Mouse (Mus musculus): ENCODE results near the gene Mtss1l.
A peak's percentile ranks its signal among the peaks of the same experiment; 100 is the strongest.

The Mtss1l gene

DNA sequence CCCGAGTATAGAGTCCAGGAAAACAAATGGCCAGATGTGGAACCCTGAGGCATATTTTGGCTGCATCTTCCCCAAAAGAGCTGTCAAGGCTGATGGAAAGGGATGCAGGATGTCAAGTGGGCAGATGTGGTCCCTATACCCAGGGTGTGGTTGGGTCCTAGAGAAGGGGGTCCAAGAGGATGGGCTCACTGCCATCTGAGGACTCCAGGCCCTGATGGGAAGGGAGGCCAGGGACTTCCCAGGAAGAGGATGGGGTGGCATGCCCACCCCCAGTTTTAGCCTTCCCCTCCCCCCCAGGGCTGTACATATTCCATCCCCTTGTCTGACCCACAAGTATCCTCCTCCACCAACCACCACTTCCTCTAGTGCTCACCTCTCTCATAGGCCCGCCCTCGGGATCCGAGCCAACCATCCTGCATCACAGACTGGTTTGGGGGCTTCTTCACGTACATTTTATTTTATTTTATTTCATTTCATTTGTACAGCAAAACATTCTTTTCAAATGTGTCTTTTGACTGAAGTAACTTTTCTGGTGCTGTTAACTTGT lies 19.4 kb downstream of the Mtss1l start:
- DNase-seq (ENCODE audit: low read depth, low spot score) = no peak

DNA sequence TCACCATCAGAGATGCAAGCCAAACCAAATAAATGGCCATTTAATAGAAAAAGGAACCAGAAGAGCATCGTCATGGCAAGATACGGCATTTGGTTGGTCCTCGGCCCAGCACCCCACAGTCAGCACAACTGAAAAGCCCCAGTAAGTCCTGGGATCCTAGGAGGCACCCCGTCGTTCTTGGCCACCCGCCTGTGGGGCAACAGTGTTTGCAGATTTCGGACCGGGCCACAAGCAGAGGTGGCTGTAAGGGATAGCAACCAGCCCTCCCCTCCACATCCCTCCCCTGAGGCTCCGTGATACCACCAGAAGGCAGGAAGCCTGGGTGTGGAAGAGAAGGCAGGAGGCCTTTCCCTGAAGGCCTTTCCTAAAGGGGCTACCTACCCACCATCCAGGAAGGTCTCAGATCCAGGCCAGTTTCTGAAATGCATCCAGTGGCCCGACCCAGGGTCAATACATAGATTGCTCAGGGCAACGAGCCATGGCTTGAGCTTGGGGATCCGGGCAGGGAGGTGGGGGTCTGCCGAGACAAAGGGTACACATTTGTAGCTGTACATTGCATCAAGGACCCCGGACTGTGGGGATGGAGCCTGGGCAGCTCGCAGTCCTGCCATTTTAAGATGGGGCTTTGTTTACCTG lies 20.7 kb downstream of the Mtss1l start:
- DNase-seq (ENCODE audit: low read depth, low spot score) = no peak

DNA sequence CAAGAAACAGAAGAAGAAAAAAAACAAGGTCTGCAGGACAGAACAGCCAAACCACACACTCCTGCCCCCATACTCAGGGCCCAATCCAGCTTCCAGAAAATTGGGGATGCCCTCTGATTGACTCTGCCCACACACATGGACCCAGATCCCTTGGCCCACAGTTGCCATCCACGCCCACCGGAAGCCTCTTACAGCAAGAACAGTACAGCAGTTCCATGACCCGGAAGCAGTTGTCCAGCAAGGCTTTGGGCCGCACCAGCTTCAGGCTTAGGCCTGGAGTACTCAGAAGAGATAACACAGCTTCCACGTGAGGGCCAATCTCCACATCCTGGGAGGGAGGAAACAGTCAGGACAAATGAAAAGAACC lies 21.2 kb downstream of the Mtss1l start:
- DNase-seq (ENCODE audit: low read depth, low spot score) = no peak

- no peak for DNase-seq (ENCODE audit: low read depth, low spot score)
These were observed 23.9 kb downstream of the Mtss1l start for GRCm38 (mm10) chr8:110745162-110745561.

- DNase-seq (ENCODE audit: low read depth, low spot score) = no peak
These were observed 25.4 kb downstream of the Mtss1l start for GRCm38 (mm10) chr8:110746661-110747060.

GRCm38 (mm10) chr8:110749500-110750170 lies 28.4 kb downstream of the Mtss1l start:
- DNase-seq (ENCODE audit: low read depth, low spot score) = peak; percentile 75

DNA sequence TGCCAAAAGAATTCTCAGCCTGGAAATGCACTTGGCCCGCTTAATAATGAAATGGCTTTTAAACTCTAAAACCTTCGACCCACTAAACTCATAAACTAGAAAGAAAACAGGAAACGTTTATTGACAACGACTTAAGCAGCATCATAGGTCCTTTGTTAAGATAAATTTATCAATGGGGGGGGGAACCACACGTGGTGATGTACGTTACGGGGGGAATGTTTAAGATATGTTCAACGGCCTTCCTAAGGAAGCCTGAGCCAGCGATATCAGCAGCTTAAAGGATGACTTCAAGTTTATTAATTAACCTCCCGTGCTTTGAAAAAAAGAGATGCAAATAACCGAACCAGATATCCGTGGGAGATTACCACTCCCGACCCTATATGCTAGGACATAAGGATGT lies 29.0 kb downstream of the Mtss1l start:
- DNase-seq (ENCODE audit: low read depth, low spot score) = no peak

DNA sequence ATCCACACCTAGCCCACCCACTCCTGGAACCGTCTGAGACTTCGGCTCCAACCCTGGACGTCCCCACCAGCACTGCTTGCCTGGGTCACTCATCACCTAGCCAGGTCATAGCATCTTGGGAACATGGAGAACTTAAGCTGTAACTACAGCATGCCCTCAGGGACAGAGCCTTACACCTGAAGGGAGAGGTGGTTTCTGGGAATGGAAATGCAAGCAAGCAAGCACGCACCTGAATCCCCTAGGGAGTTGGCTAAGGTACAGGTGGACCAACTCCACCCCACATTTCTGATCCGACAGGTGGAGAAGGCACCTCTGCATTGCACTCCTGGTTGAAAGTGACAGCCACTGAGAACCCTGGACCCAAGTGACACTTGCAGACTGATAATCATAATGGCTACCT lies 30.2 kb downstream of the Mtss1l start:
- no peak for DNase-seq (ENCODE audit: low read depth, low spot score)

DNA sequence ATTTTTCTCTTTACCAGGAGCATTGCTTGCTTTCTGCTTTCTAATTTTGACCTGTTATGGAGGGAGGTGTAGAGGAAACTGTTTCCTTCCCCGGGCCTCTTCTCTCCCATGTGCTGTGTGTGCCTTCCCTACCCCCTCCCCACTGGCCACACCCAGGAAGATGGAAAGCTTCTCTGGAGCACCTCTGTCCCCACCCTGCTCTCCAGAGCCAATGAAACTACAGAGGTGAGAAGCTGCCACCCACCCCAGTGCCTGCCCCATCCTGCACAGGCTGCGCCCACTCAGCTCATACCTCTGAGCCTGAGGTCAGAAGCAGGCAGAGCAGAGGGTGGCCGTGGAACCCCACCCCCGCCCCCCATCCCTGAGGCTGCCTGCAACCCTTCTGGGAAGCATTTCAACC lies 33.4 kb downstream of the Mtss1l start:
- no peak for DNase-seq (ENCODE audit: low read depth, low spot score)

DNA sequence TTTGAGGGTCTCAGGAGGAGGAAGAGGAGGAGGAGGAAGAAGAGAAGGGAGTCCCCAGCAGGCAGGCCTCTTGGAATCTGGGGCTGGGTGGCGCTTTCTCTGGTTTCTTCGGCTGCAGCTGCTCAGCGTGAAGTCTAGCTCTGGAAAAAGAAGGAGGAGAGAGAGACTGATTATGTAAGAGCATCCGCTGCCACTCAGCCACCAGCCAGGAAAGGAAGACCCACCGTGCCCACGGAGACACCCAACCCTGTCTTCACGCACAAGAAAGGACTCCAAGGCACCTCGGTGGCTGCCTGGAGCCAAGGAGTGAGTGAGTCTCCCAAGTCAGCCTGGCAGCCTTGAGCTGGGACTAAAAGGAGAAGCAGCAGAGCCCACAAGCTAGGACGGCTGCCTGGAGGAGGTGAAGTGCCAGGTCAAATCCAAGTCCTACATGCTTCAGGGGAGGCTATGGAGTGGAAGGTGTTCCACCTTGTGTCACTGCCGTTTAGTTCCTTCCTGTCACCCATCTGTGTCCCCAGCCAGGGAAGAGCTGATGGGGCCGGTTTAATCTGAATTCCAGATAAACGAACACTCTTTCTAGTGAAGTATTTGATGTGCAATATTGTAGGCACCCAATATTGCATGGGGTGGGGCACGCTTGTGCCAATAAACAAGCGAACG lies 34.4 kb downstream of the Mtss1l start:
- DNase-seq (ENCODE audit: low read depth, low spot score) = no peak

DNA sequence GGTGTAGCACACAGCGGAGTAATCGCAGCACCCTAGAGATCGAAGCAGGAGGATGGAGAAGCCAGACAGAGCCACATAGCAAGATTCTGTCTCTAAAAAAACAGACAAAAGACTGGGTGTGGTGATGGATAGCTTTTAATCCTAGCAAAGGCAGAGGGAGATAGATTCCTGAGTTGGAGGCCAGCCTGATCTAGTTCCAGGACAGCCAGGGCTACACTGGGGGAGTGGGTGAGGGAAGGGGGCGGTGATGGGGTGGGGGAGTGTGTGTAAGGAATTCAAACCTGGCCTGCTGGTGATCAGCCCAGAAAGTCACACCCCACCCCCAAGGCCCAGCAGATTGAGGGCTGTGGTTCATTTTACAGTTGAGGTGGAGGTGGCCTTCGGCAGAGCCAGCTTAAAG lies 34.9 kb downstream of the Mtss1l start:
- DNase-seq (ENCODE audit: low read depth, low spot score) = no peak

DNA sequence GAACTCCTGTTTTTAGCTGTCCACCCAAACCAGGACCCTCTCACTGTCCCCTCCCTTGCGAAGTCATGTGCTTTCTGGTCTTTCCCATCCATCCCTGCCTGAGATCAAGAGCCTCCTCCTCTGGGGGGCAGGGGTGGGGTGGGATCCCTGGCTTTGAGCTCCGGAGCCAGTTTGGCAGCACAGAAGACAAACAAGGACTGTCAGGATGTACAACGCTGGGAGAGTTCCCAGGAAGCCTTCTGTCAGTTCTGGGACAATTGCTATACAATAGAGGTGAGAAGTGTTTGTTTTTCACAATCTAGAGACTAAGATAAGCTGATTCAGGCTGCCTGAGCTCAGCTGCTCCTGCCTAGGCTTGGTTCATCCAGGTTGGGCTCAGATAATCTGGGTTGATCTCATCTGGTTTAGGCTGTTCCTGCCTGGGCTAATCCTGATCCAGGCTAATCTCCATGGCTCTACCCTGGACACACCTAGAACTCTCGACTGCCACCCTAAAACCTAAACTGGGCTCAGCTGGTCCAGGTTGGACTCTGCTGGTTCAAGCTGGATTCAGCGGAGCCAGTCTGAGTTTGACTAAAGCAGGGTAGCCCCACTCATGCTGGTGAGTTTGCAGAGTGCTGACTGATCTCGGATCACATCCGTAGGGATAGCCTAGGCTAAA lies 39.1 kb downstream of the Mtss1l start:
- DNase-seq (ENCODE audit: low read depth, low spot score) = no peak

GRCm38 (mm10) chr8:110761185-110761584 lies 39.9 kb downstream of the Mtss1l start:
- DNase-seq (ENCODE audit: low read depth, low spot score) = no peak

- no peak for DNase-seq (ENCODE audit: low read depth, low spot score)
These were observed 40.7 kb downstream of the Mtss1l start for GRCm38 (mm10) chr8:110761988-110762387.

DNA sequence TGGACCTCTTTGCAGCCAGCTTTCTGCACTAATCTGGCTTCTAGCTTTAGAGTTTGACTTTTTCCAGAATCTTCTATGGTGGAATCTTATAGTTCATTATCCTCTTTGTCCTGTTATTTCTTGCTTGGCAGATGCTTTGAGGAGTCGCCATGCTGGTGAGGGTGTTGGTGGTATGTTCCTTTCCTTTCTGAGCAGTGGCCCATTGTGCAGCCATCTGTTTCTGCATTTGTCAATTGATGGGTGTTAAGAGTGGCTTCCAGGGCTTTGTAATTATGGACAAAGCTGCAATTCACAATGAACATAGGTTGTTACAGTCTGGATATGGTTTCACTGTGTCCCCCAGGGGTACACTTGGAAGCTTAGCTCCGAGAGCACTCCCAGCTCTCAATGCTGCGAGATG lies 43.4 kb downstream of the Mtss1l start:
- DNase-seq (ENCODE audit: low read depth, low spot score) = no peak

GRCm38 (mm10) chr8:110767261-110767660 lies 46.0 kb downstream of the Mtss1l start:
- no peak for DNase-seq (ENCODE audit: low read depth, low spot score)

GRCm38 (mm10) chr8:110772452-110772851 lies 51.2 kb downstream of the Mtss1l start:
- DNase-seq (ENCODE audit: low read depth, low spot score) = no peak

DNA sequence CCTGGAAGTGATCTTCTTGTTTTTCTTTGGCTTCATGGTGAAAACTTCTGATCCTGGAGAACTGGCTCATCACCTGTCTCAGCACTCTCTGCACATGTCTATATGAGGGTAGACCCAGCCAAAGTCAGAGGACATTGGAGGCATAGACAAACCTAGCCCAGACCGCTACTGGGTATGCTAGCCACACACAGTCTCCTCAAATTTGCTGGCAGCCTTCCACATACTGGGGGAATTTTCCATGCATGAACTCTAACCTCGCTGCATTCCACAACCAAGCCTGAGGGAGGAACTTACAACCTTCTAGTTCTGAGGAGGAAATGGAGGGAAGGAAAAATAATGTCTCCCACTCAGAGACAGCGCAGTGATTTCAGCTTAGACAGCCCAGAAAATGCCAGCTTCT lies 52.8 kb downstream of the Mtss1l start:
- DNase-seq (ENCODE audit: low read depth, low spot score) = no peak

GRCm38 (mm10) chr8:110774725-110775124 lies 53.4 kb downstream of the Mtss1l start:
- DNase-seq (ENCODE audit: low read depth, low spot score) = no peak

- DNase-seq (ENCODE audit: low read depth, low spot score) = peak; percentile 21
These were observed 54.0 kb downstream of the Mtss1l start for GRCm38 (mm10) chr8:110775316-110775715.

- DNase-seq (ENCODE audit: low read depth, low spot score) = no peak
These were observed 54.4 kb downstream of the Mtss1l start for GRCm38 (mm10) chr8:110775721-110776120.

DNA sequence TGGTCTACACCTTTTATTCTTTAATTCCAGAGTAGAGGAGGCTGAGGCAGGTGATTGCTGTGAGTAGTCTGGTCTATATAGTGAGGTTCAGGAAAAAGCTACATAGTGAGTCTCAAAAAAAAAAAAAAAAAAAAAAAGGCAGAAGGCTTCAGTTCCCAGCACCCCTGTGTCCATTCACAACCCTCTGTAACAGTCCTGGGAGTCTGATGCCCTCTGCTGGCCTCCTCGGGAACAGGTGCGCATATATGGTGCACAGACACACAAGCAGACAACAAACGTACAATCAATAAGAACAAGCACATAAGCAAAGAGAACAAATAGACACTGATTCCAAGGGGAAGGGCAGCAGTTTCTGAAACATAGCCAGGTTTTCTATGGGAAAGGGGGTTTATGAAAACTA lies 55.1 kb downstream of the Mtss1l start:
- DNase-seq (ENCODE audit: low read depth, low spot score) = no peak

Measured in CD4-positive, CD25-positive, alpha-beta regulatory T cell, adult 2 months (primary cell).